Mouse (Mus musculus): Measurements from ENCODE around the gene Pknox2. TPM values are rescaled to one million over a fixed set of nuclear protein-coding genes. Genes with fewer than 3 reads are reported as not detected.

Gene Pknox2
- polyA plus RNA-seq, 1 experiment from 2014 or later, result not detected

DNA sequence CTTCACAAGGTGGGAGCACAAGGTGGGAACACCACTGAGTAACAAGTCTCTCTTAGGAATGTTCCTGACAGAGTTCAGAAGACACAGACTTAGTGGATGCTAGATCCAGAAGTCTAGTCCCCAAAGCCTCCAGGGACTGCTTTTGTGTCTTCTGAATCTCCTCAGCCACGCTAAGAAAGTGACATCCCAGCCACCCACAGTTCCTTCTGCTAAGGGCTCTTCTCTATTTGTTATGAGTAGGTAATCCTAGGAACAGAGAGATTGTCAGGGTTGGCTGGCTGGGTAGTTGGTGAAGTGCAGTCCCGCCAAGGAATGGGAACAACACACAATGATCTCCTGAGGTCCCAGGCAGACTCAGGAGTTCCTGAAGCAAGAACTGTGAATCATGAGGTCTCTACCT lies 85.6 kb downstream of the Pknox2 start:
- no peak overlapping the region for H3K4me3 ChIP-seq (ENCODE audit: inconsistent target)
- 61% methylated on average over 2 of the region's 2 CpGs for WGBS (ENCODE audit: missing documents)
- H3K79me2 ChIP-seq (ENCODE audit: inconsistent target), result no peaks in the 10 kb centered on the region
- H3K27ac ChIP-seq, result no peak overlapping the region
- no peaks in the 10 kb centered on the region for H3K36me3 ChIP-seq (ENCODE audit: inconsistent target)

DNA sequence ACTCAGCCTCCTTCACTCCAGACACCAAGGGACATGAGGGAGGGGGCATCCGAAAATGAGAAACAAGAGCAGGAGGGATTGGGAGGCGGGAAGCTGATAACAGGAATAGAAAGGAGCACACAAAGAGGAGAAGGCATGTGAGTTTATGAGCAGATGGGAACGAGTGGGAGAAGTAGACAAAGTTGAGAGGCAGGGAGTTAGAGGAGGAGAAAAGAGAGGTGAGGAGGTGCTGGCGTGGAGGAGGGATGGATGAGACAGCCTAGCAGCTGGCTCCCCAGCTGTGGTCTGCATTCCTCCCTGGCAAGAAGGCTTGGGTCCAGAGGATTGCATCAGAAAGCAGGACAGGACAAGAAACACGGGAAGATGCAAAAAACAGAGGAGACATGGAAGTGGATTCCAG lies 92.5 kb downstream of the Pknox2 start:
- H3K36me3 ChIP-seq (ENCODE audit: inconsistent target), result no peaks in the 10 kb centered on the region
- no peak overlapping the region for H3K27ac ChIP-seq
- no peaks in the 10 kb centered on the region for H3K79me2 ChIP-seq (ENCODE audit: inconsistent target)
- no peak overlapping the region for H3K4me3 ChIP-seq (ENCODE audit: inconsistent target)
- 85% methylated on average over 5 of the region's 5 CpGs for WGBS (ENCODE audit: missing documents)

DNA sequence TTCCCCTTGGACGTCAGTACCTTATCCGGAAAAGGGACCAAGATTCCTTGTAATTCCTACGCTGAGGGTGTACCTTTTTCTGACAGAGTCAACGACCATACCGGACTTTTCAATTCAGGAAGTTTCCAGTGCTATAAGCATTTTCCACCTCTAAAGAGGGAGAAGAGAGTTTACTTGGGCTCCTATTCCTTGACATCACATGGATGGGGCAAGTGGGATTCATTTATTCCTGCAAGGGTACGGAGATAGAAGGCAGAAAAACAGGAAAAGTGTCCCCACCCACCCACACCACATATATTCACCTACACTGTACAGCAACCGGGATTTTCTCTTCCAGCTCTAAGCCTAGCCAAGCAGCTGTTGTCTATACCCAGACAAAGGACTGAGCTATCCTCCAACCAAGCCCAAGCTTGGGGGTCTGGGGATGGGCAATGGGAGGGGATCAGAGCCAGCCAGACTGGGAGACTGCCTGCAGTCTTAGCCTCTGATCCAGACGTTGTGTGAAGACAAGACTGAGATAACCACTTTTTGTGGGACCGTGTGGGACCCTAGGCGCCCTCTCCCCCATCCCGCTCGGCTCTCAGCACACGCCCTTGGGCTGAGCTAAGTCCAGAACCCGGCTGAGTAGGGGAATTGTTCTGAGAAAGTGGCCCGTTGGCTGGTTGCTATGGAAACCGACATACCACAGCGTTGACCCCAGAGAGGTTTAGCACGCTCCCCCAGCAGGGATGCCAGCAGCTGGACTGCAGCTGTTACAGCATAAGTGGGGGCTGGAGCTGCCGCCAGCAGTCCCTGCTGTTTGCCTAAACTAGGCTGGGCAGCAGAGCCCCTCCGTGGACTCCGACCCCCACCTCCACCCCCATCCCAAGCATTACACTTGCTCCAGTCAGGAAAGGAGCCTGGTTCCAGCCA lies 93.3 kb downstream of the Pknox2 start:
- WGBS (ENCODE audit: missing documents), result 45% methylated on average over 21 of the region's 21 CpGs
- no peaks in the 10 kb centered on the region for H3K79me2 ChIP-seq (ENCODE audit: inconsistent target)
- H3K27ac ChIP-seq, result no peak overlapping the region
- no peaks in the 10 kb centered on the region for H3K36me3 ChIP-seq (ENCODE audit: inconsistent target)
- no peak overlapping the region for H3K4me3 ChIP-seq (ENCODE audit: inconsistent target)

DNA sequence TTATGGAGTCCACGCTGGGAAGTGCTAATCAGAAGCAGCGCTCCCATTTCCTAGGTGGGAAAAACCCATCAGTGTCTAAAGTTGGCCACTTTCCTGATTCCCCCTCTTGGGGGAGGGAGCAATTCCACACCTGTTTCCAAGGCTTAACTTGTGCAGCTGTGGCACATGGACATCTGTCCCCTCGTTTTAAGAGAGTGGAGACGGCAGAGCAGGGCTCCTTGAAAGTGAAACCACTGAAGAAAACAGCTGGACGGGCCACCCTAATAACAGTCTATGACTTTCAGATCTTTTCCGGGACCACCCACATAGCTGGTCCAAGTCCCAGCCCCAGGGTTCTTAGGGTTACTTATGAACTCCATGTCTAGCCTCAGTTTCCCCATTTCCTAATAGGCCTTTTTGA lies 94.2 kb downstream of the Pknox2 start:
- no peaks in the 10 kb centered on the region for H3K79me2 ChIP-seq (ENCODE audit: inconsistent target)
- H3K36me3 ChIP-seq (ENCODE audit: inconsistent target), result no peaks in the 10 kb centered on the region
- no peak overlapping the region for H3K4me3 ChIP-seq (ENCODE audit: inconsistent target)
- 52% methylated on average over 6 of the region's 6 CpGs for WGBS (ENCODE audit: missing documents)
- no peak overlapping the region for H3K27ac ChIP-seq

DNA sequence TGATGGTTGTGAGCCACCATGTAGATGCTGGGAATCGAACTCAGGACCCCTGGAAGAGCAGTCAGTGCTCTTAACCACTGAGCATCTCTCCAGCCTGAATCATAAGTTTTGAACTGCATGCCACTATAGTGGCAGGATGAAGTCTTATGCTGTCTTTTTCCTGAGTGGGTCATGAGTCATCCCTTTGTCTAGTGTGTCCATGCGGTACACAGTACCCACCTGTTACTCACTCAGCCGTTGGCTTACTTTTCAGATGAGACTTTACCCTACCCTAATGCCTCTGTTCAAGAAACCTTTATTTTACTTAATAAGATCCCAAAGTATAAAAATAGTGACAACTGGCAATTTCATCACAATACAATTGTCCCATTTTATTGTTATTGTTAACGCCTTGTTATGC lies 95.5 kb downstream of the Pknox2 start:
- no peak overlapping the region for H3K4me3 ChIP-seq (ENCODE audit: inconsistent target)
- no peaks in the 10 kb centered on the region for H3K79me2 ChIP-seq (ENCODE audit: inconsistent target)
- no peak overlapping the region for H3K27ac ChIP-seq
- H3K36me3 ChIP-seq (ENCODE audit: inconsistent target), result no peaks in the 10 kb centered on the region
- 88% methylated on average over 4 of the region's 4 CpGs for WGBS (ENCODE audit: missing documents)

DNA sequence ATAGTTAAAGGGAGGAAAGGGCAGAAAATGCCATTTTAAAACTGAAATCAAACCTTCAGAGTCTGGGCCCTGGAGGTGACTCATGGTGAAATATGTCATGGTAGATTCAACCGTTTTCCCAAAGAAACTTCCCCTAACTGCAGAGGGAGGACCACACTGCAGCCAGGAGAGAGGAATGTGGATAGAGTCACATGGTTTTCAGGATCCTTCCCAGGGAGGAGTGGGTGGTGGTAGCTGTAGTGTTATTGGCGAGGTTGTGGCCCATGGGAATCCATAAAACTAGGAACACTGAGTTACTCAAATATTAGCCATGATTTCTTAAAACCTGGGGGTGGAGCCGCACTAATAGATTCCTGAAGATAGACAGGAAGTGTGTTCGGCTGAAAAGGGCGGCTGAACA lies 99.7 kb downstream of the Pknox2 start:
- WGBS (ENCODE audit: missing documents), result 74% methylated on average over 5 of the region's 5 CpGs
- Histone ChIP-seq H3K27ac (no peak overlapping the region), H3K36me3 (ENCODE audit: inconsistent target) (no peaks in the 10 kb centered on the region), H3K4me3 (ENCODE audit: inconsistent target) (no peak overlapping the region), H3K79me2 (ENCODE audit: inconsistent target) (no peaks in the 10 kb centered on the region)

DNA sequence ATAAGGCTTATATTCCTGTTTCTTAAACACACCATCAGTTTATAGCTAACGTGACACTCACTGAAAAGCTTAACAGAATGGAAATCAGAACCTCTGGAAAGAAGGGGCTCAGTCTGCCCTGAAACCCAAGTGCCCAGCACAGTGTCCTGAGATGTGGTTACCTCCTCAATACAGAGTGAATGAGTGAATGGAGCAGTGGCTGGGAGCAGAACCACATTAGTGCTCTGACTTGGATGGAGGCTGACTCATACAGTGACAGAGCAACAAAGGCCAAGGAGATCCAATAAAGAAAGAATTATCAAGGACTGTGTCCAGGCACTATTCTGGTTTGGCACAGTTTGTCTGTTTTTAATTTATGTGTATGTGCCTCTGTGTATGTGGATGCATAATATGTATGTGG lies 101.3 kb downstream of the Pknox2 start:
- Histone ChIP-seq H3K36me3 (ENCODE audit: inconsistent target) (no peaks in the 10 kb centered on the region), H3K4me3 (ENCODE audit: inconsistent target) (no peak overlapping the region), H3K79me2 (ENCODE audit: inconsistent target) (no peaks in the 10 kb centered on the region), H3K27ac (no peak overlapping the region)
- 80% methylated on average over 1 of the region's 1 CpGs for WGBS (ENCODE audit: missing documents)

DNA sequence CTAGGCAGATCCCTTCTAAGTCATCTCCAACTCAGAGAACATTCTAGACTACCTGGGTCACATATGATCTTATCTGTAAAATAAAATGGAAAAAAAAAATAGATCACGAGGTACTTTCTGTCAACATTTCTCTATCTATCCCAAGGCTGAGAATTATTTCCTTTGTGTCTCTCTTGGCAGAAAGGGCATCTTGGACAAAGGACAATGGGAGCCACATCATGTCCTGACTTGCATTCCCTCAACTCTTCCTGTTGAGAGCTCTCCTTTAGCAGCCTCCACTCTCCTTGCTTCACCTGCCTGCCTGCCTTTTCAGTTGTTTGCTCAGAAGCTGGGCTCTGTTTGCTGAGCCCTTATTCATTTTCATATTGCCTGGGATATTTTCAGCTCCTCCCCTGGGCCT lies 103.0 kb downstream of the Pknox2 start:
- 75% methylated on average over 1 of the region's 1 CpGs for WGBS (ENCODE audit: missing documents)
- Histone ChIP-seq H3K79me2 (ENCODE audit: inconsistent target) (no peaks in the 10 kb centered on the region), H3K27ac (no peak overlapping the region), H3K4me3 (ENCODE audit: inconsistent target) (no peak overlapping the region), H3K36me3 (ENCODE audit: inconsistent target) (no peaks in the 10 kb centered on the region)

DNA sequence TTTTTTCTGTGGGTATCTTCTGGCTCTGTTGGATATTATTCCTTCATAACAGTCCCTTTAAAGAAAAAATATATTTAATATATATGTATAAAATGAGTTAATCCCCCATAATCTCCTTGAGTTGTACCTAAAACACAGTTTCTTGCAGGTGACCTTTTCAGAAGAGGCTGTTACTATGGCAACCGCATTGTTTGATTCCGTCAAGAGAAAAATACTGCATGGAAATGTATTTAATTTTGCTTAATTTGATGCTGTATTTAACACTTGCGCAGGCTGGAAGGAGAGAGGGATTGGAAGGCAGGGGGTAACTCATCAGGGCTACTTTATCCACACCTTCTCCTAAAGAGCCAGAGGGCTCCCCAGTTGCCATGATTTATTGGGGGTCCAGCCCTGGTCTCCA lies 108.3 kb downstream of the Pknox2 start:
- no peaks in the 10 kb centered on the region for H3K79me2 ChIP-seq (ENCODE audit: inconsistent target)
- WGBS (ENCODE audit: missing documents), result 92% methylated on average over 3 of the region's 3 CpGs
- no peak overlapping the region for H3K27ac ChIP-seq
- no peak overlapping the region for H3K4me3 ChIP-seq (ENCODE audit: inconsistent target)
- H3K36me3 ChIP-seq (ENCODE audit: inconsistent target), result no peaks in the 10 kb centered on the region

DNA sequence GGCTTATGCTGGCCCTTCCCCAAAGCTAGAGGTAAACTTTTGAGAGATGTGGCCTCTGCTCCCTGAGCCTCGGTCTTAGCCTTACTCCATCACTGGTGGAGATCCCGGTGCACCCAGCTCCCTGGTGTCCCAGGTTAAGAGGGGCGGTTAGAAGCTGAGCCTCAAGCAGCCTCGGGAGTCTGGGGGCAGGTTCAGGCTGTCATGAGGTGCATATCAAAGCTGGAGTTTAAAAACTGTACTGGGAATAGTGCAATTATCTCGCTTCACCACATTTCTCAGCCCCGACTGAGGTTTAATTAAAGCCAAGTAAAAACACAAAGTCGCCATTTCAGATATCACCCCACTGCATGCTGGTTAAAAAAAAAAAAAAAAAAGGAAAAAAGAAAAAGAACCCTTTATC lies 108.8 kb downstream of the Pknox2 start:
- Histone ChIP-seq H3K27ac (no peak overlapping the region), H3K36me3 (ENCODE audit: inconsistent target) (no peaks in the 10 kb centered on the region)
- WGBS (ENCODE audit: missing documents), result 83% methylated on average over 7 of the region's 7 CpGs

DNA sequence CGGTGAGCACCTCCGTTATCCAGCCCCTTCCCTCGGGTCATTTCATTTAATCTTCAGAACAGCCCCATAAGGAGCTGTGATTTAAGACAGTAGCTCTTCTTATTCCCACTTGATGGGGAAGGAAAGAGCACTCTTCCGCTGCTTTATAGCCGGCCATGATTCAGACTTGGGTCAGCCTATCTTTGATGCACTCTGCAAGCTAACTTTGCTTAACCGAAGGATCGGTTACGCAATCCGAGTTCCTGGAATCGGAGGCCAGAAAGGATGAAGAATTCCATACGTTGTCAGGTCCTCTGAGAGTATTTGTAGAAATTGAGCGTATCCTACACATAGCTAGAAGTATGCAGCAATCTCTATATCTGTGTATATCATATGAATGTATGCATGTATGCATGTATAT lies 109.8 kb downstream of the Pknox2 start:
- H3K27ac ChIP-seq, result no peak overlapping the region
- no peak overlapping the region for H3K4me3 ChIP-seq (ENCODE audit: inconsistent target)
- 93% methylated on average over 12 of the region's 12 CpGs for WGBS (ENCODE audit: missing documents)
- H3K79me2 ChIP-seq (ENCODE audit: inconsistent target), result no peaks in the 10 kb centered on the region
- H3K36me3 ChIP-seq (ENCODE audit: inconsistent target), result no peaks in the 10 kb centered on the region

More for the DNA sequence above, 108.8 kb downstream of the Pknox2 start:
- no peaks in the 10 kb centered on the region for H3K79me2 ChIP-seq (ENCODE audit: inconsistent target)
- no peak overlapping the region for H3K4me3 ChIP-seq (ENCODE audit: inconsistent target)

DNA sequence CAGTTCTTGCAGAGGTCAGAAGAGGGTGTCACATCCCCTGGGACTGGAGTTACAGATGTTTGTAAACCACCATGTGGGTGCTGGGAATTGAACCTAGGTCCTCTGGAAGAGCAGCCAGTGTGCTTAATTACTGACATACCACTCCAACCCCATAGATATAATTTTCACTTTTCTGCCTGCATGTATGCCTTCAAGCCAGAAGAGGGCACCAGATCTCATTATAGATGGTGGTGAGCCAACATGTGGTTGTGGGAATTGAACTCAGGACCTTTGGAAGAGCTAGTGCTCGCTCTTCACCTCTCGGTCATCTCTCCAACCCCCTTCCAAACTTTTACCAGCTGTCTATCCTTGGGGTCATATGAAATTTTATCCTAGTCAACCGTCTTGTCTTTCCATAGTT lies 112.0 kb downstream of the Pknox2 start:
- Histone ChIP-seq H3K27ac (no peak overlapping the region), H3K4me3 (ENCODE audit: inconsistent target) (no peak overlapping the region), H3K79me2 (ENCODE audit: inconsistent target) (no peaks in the 10 kb centered on the region), H3K36me3 (ENCODE audit: inconsistent target) (no peaks in the 10 kb centered on the region)
- 88% methylated on average over 3 of the region's 3 CpGs for WGBS (ENCODE audit: missing documents)

DNA sequence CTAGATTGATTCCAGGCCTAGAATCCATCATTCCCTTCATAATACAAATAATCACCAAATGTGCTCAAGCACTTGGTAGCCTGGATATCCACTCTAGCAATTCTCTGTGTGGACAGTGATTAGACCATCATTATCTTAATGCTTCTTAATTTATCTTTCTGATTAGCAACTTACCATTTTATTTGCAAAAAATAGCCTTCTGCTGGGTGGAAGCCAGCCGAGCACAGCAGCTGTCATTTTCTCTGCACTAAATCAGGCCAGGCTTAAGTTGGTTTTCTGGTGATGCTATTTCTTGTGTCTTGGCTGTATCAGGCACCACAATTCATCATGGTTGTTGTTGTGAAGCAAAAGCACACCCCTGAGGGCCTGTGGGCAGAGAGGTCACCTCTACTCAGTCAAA lies 112.9 kb downstream of the Pknox2 start:
- Histone ChIP-seq H3K27ac (no peak overlapping the region), H3K79me2 (ENCODE audit: inconsistent target) (no peaks in the 10 kb centered on the region), H3K36me3 (ENCODE audit: inconsistent target) (no peaks in the 10 kb centered on the region), H3K4me3 (ENCODE audit: inconsistent target) (no peak overlapping the region)
- 93% methylated on average over 1 of the region's 1 CpGs for WGBS (ENCODE audit: missing documents)

DNA sequence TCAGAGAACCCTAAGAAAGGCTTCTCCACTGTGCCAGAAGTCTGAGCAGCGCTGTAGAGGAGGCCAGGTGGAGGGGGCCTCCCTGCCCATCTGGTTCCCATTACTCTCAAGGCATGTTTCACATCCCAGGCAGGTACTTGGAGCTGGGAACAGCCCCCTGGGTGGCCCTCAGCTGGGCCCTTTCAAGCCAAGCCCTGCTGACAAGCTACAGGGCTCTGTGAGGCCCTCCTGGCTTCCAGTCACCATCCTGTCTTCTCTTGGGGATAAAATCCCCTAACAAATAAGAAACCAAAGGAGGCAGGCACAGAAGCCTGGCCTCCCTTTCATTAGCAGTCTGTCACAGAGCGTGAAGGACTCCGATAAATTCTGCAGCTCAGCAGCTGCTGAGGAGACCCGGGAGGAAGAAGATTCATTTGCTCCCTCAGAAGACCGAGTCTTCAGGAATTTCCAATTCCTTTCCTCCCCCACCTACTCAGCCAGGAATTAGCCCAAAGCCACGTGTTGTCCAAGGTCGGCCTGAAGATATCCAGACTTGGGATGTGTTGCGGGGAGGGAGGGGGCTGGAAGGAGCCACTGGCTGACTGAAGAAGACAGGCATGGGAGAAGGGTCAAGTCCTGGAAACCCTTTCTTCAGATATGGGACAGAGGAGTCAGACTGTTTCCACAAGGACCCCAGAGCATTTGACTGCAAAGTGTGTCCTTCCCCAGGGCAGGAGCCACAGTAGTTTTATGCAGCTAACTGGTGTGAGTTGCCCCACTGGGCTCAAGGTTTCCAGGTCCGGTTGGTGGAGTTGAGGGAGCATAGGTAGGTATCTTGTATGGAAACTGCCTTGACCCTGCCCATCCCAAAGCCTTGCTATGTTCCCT lies 116.6 kb downstream of the Pknox2 start:
- WGBS (ENCODE audit: missing documents), result 86% methylated on average over 9 of the region's 9 CpGs
- Histone ChIP-seq H3K36me3 (ENCODE audit: inconsistent target) (no peaks in the 10 kb centered on the region), H3K4me3 (ENCODE audit: inconsistent target) (no peak overlapping the region), H3K27ac (no peak overlapping the region), H3K79me2 (ENCODE audit: inconsistent target) (no peaks in the 10 kb centered on the region)

DNA sequence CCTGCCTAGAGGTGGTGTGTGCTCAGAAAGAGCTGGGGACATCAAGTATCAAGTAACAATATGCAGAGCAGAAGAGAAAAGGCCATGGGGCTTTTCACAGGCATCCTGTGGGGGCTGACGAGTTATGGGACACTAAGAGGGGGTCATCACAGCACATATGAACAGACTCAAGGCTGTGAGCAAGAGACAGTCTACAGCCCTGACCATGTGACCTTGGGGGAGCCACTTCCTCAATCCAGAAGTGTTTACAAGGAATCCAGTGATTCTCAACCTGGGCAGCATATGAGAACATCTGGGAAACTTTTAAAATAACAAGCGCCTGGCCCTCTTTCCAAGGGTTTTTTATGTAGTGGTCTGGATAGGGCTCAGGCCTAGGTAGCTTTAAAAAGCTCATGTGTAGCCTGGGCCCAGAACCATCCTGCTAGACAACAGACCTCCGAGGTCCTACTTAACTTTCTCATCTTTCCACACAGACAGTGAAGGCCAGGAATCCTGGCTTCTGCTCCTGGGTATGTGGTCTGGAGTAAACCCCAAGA lies 117.3 kb downstream of the Pknox2 start:
- WGBS (ENCODE audit: missing documents), result 91% methylated on average over 3 of the region's 3 CpGs
- Histone ChIP-seq H3K4me3 (ENCODE audit: inconsistent target) (no peak overlapping the region), H3K79me2 (ENCODE audit: inconsistent target) (no peaks in the 10 kb centered on the region), H3K27ac (no peak overlapping the region), H3K36me3 (ENCODE audit: inconsistent target) (no peaks in the 10 kb centered on the region)
